Mouse (Mus musculus) lung, adult 2 months (tissue): ENCODE measurements at regions not wholly inside any gene's neighbourhood (a gene's known extent, or its start where the extent isn't known, plus 50 kb on each side); places are given as distances from the start of the nearest gene placed in this dataset.
A peak's percentile ranks its signal among the peaks of the same experiment; 100 is the strongest.

Experiments used
- DNase-seq: peaks from one replicate; pipeline ENCODE4 v3.0.0; 2022
- H3K4me1 ChIP-seq: fragments of 200-500 bp; 2 replicates; pipeline ENCODE4 v1.6.1; 2011; ENCODE audit warnings: low read length; ENCODE audit not compliant: control insufficient read depth, insufficient read depth
- H3K4me3 ChIP-seq: fragments of 200-500 bp; replicated peaks from 2 replicates; pipeline ENCODE3; 2011; ENCODE audit warnings: low read depth, mild to moderate bottlenecking, control low read depth, low read length; ENCODE audit errors: extremely low read depth
- CTCF ChIP-seq: fragments of 200-500 bp; IDR thresholded peaks from 2 replicates; pipeline ENCODE4 v1.5.1; 2011; ENCODE audit warnings: mild to moderate bottlenecking, low read length, control low read depth; ENCODE audit not compliant: insufficient read depth
- POLR2A ChIP-seq: fragments of 200-500 bp; IDR thresholded peaks from 2 replicates; pipeline ENCODE4 v1.6.1; 2011; ENCODE audit warnings: low read depth, mild to moderate bottlenecking, control low read depth, low read length, borderline replicate concordance; ENCODE audit errors: extremely low read depth
- WGBS: fragments of 180-500 bp; shearing (Covaris S2); methylation state at CpG from one replicate; pipeline ENCODE4 v1.1.7; 2018; 5-methylcytosine and 5-hydroxymethylcytosine counted together

DNA sequence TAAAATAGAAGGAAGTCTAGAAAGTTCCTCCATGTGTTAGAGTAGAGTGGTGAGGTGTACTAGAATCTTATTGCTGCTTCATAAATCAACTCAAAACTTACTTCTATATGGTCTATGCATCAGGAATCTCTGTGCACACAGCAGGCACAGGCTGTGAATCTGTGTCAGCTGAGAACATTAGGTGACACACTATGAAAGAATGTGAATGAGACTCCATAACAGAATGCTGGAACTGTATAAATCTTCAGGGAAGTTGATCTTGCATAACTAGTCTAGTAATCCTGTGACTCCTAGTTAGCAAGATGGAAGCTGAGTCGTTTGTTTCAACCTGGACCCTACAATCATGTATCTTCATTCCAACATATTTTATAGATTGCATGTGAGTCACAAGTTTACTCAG is 355.4 kb upstream of the Pappa start:
- H3K4me1 ChIP-seq, result no peaks in the 10 kb centered on the region
- H3K4me3 ChIP-seq, result no peak overlapping the region
- 59% methylated on average over 1 of the region's 1 CpGs for WGBS
- DNase-seq, result no peak
- TF ChIP-seq POLR2A (no peak), CTCF (no peak)

DNA sequence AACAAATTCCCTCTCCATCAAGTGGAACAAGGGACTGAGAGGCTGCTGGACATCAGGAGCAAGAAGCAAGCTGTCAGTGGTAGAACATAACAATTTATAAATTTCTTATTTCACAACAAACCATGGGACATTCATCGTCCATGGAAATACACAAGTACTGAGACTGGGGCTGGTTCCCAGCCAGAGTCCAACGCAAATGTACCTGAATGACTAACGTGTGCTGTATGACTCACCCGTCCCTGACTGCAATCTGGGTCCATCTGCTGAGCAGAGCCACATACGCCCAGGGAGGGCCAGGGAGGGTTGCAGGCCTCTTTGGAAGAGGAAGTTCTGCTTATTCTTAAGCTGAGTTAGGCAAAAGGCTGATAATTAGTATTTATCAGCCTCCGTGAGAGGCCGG is 320.1 kb upstream of the Pappa start:
- Histone ChIP-seq H3K4me1 (no peaks in the 10 kb centered on the region), H3K4me3 (no peak overlapping the region)
- DNase-seq, result no peak
- TF ChIP-seq CTCF (no peak), POLR2A (no peak)
- WGBS, result 56% methylated on average over 7 of the region's 7 CpGs

DNA sequence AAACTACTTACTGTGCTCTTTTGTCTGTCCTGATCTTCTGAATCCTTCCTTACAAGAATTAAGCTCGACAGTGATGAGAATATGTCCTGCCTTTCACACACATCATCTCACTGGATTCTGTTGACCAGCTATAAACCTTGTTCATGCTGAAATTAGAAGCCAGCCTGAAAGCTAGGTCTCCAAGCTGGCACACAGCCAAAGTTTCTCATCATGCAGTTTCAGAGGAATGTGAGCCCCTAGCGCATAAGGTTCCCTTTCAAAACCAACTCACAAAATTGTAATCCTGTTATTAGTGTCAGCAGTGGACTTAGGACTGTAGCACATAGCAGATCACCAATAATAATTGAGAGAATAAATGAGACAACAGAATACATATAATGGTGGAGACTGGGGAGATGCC is 319.0 kb upstream of the Pappa start:
- 71% methylated on average over 2 of the region's 2 CpGs for WGBS
- DNase-seq, result no peak
- no peak for TF ChIP-seq POLR2A
- TF ChIP-seq CTCF, result no peak
- Histone ChIP-seq H3K4me1 (no peaks in the 10 kb centered on the region), H3K4me3 (no peak overlapping the region)

DNA sequence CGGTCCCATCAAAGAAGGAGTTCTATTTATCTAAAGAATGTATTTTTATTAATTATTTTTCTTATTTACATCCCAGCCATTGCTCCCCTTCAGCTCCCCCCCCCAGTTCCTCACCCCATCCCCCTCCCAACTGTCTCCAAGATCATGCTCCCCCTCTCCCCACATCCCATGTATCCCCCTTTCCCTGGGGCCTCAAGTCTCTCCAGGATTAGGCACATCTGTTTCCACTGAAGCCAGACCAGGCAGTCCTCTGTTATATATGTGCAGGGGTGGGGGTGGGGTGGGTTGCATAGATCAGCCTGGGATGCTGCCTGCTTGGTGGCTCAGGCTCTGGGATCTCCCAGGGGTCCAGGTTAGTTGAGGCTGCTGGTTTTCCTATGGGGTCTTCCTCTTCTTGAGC is 316.8 kb upstream of the Pappa start:
- DNase-seq, result no peak
- Histone ChIP-seq H3K4me1 (no peaks in the 10 kb centered on the region), H3K4me3 (no peak overlapping the region)
- TF ChIP-seq CTCF (no peak), POLR2A (no peak)
- WGBS, result 86% methylated on average over 1 of the region's 1 CpGs

DNA sequence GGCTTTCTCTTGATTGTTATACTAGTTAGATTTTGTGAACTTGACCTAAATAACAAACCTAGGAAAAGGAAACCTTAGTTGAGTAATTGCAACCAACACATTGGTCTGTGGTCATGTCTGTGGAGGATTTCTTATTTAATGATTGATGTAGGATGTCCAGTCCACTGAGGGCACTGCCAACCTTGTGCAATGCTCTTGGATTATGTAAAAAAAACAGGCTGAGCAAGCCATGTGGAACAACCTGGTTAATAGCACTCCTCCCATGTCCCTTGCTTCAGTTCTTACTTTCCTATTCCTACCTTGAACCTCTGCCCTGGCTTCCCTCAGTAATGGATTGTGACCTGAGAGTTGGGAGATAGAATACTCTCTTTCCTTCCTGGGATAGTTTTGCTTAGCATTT is 312.0 kb upstream of the Pappa start:
- TF ChIP-seq CTCF (no peak), POLR2A (no peak)
- Histone ChIP-seq H3K4me3 (no peak overlapping the region), H3K4me1 (no peaks in the 10 kb centered on the region)
- no peak for DNase-seq

DNA sequence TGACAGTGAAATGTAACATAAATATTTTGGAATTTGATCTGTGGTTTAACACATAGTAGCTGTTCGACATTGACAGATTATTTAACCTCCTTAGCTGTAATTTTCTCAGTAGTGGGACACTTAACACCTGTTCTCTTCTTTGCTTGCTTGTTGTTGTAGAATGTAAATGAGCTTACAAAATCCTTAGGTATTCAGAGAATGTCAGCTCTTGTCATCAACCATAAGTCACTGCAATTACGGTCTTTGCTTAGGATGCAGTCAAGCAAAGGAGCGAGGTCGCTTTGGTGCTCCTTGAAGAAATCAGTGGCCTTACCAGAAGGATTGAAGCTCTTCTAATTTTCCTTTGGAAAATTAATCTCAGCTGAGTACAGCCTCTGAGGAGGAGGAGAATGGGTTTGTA is 311.2 kb upstream of the Pappa start:
- TF ChIP-seq POLR2A (no peak), CTCF (no peak)
- no peak overlapping the region for H3K4me3 ChIP-seq
- 75% methylated on average over 4 of the region's 4 CpGs for WGBS
- no peaks in the 10 kb centered on the region for H3K4me1 ChIP-seq
- no peak for DNase-seq

DNA sequence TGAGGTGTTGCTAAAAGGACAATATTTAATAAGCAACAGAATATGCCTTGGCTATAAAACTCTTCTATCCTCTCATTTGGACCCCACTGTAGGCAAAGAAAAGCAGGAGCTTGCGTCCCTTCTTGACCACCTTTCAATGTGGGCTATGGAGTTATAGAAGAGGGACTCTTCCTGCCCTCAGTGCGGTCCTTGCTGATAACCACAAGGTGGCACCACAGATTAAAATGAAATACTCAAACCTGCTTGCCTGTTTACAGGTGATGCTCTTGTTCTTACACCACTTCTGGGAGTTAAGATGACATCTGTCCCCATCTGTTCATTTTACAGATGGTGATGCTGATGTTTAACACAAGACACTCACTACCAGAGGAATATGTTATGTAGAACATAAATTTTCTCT is 291.1 kb upstream of the Pappa start:
- Histone ChIP-seq H3K4me3 (no peak overlapping the region), H3K4me1 (no peaks in the 10 kb centered on the region)
- DNase-seq, result no peak
- WGBS, result 43% methylated on average over 2 of the region's 2 CpGs
- TF ChIP-seq CTCF (0 out of 2 replicates have a peak, but pooled peaks have one; percentile 13), POLR2A (no peak)

DNA sequence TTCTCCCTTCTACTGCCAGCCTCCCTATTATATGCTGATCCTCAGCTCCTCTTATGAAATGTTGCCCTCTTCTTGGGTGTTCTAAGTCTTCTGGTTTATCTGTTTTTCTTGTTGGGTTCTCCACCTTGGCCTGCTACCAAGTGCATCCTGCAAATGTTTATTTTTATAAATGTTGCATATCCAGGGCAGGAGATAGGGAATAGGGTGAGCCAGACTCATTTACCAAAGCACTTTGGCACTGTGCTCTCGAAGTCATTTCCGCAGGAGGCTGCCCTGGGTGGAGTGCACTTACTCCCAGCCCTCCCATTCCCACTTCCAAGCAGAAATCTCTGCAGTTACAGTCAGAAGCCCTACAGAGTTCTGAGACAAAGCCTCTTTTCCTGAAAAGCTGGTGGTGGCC is 249.5 kb upstream of the Pappa start:
- TF ChIP-seq POLR2A (no peak), CTCF (no peak)
- Histone ChIP-seq H3K4me3 (no peak overlapping the region), H3K4me1 (no peaks in the 10 kb centered on the region)
- DNase-seq, result no peak
- WGBS, result 31% methylated on average over 2 of the region's 2 CpGs

DNA sequence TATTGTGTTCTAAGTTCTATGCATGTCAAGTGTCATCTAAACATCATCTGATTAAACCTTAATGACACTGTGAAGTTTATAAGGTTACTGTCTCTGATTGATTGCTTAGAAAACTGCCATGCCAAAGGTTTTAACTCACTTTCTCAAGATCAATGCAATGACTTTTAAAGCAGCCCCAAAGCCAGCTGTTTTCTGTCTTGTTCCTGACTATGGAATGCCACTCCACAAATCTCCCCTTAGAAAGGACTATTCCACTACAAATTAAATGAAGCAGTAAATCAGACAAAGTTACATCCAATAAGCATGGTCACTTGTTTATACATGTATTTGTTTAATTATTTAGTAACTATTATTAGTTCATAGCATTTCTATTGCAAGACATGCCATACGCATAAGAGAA is 247.1 kb upstream of the Pappa start:
- H3K4me3 ChIP-seq, result no peak overlapping the region
- DNase-seq, result no peak
- H3K4me1 ChIP-seq, result no peaks in the 10 kb centered on the region
- WGBS, result 84% methylated on average over 1 of the region's 1 CpGs
- TF ChIP-seq POLR2A (no peak), CTCF (no peak)

DNA sequence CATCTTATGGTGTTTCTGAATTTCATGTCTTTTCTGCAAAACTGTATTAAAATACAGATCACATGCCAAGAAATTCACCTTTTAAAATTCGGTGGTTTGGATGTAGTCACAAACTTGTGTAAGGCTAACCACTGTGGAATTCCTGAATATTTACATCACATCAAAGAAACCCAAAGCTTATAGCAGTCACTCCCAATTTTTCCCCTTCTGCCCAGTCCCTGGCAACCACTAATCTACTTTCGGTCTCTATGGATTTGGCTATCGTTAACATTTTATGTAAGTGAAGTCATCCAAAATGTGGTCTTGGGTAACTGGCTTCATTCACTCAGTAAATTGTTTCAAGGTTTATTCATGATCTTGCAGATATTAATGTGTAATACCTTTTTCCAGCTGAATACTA is 226.0 kb upstream of the Pappa start:
- H3K4me3 ChIP-seq, result no peak overlapping the region
- no peaks in the 10 kb centered on the region for H3K4me1 ChIP-seq
- DNase-seq, result no peak
- TF ChIP-seq POLR2A (no peak), CTCF (no peak)
- 77% methylated on average over 3 of the region's 3 CpGs for WGBS
